10 mouse cellular contexts compared by ENCODE assay signal in the genomic region with DNA sequence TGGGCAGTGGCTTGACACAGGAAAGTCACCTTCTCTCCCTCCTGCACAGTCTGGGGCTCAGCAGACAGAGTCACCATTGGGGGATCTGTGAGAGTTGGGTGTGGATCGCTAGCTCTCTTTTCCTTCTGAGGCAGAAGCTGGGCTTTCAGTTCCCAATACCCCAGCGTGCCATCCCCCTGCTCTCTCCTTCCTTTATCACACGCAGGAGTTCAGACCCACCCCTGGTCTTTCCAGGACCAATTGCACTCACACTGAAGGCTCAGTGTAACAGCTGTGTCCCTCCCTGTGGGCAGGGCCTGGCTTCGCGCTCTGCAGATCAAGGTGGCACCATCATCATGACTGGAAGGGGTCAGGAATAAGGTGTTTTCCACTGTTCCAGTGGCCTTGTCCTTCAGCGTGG. TPM values are rescaled to one million over a fixed set of nuclear protein-coding genes. Genes with fewer than 3 reads are reported as not detected.
DNase-seq lines count a peak whose midpoint lies in the region; ATAC-seq and TF ChIP-seq lines count a peak whose summit lies in the region.
"Had no signal": no experiment of that assay in that cellular context is flagged by ENCODE, and none has a peak within 500 bp of the region (broad histone marks: within the 10 kb centered on the region; RNA-seq: fewer than 3 reads in every experiment).

No protein-coding gene starts in this region.

- no peak overlapping the region for H3K9ac ChIP-seq in midbrain, embryonic 13.5 days (replicated peaks)
- H3K9ac ChIP-seq in midbrain, postnatal 0 days (replicated peaks; ENCODE audit: low read length, poor library complexity, severe bottlenecking), result no peak overlapping the region
- H3K9ac ChIP-seq in hindbrain, embryonic 11.5 days (ENCODE audit: low read depth, low read length), result no peak overlapping the region
- no peak overlapping the region for H3K9ac ChIP-seq in liver, embryonic 15.5 days
- no peak overlapping the region for H3K9ac ChIP-seq in stomach, postnatal 0 days (ENCODE audit: low read length)
- H3K9ac ChIP-seq: forebrain, embryonic 13.5 days had no signal

- no peak overlapping the region for H3K4me3 ChIP-seq in midbrain, embryonic 13.5 days (replicated peaks)
- H3K4me3 ChIP-seq in midbrain, postnatal 0 days (ENCODE audit: low read depth, low read length), result no peak overlapping the region
- H3K4me3 ChIP-seq in hindbrain, embryonic 11.5 days (ENCODE audit: low read depth, low read length), result peak overlapping the region; percentile 35
- 0 out of 2 replicates have a peak overlapping the region, but pooled peaks have one; percentile 5 for H3K4me3 ChIP-seq in liver, embryonic 15.5 days (replicated peaks)
- H3K4me3 ChIP-seq in stomach, postnatal 0 days (ENCODE audit: low read depth, low read length), result no peak overlapping the region
- H3K4me3 ChIP-seq: forebrain, embryonic 13.5 days had no signal

- H3K4me1 ChIP-seq in midbrain, embryonic 13.5 days (replicated peaks), result peaks cover 35% of the 10 kb centered on the region
- peaks cover 8% of the 10 kb centered on the region; the same call in 1 of the 2 replicates for H3K4me1 ChIP-seq in midbrain, postnatal 0 days (ENCODE audit: insufficient read depth, low read length)
- H3K4me1 ChIP-seq in hindbrain, embryonic 11.5 days (replicated peaks; ENCODE audit: control insufficient read depth, insufficient read depth, low read length), result peaks cover 12% of the 10 kb centered on the region
- peaks cover 9% of the 10 kb centered on the region for H3K4me1 ChIP-seq in liver, embryonic 15.5 days (replicated peaks)
- H3K4me1 ChIP-seq in stomach, postnatal 0 days (replicated peaks; ENCODE audit: control insufficient read depth, insufficient read depth), result 0 out of 2 replicates have a peak, but pooled peaks cover 2% of the 10 kb centered on the region

- ATAC-seq in midbrain, embryonic 13.5 days, result no peak
- no peak for ATAC-seq in midbrain, postnatal 0 days (ENCODE audit: low FRiP score)
- ATAC-seq in hindbrain, embryonic 11.5 days (ENCODE audit: low FRiP score), result no peak
- ATAC-seq in liver, embryonic 15.5 days (ENCODE audit: insufficient read depth), result no peak
- no peak for ATAC-seq in stomach, postnatal 0 days (ENCODE audit: low FRiP score, low TSS enrichment)
- ATAC-seq: forebrain, embryonic 13.5 days; Patski had no signal

- WGBS in midbrain, embryonic 13.5 days, result 14% methylated on average over 6 of the region's 6 CpGs
- WGBS in midbrain, postnatal 0 days, result 14% methylated on average over 6 of the region's 6 CpGs
- WGBS in hindbrain, embryonic 11.5 days, result 9% methylated on average over 6 of the region's 6 CpGs
- WGBS in liver, embryonic 15.5 days (ENCODE audit: insufficient replicate concordance), result 12% methylated on average over 6 of the region's 6 CpGs
- WGBS in stomach, postnatal 0 days, result 13% methylated on average over 6 of the region's 6 CpGs

- DNase-seq in midbrain, postnatal 0 days (ENCODE audit: low spot score), result no peak
- no peak for DNase-seq in hindbrain, embryonic 11.5 days (ENCODE audit: low spot score)
- no peak for DNase-seq in stomach, postnatal 0 days (ENCODE audit: low spot score)
- DNase-seq in natural killer cell, adult 2 months (ENCODE audit: low spot score in 2 of 2), result no peak
- DNase-seq in spleen, adult 18-20 months, result no peak

- peak overlapping the region; percentile 22; the same call in 1 of the 2 replicates for H3K4me2 ChIP-seq in midbrain, embryonic 13.5 days (replicated peaks)
- no peak overlapping the region for H3K4me2 ChIP-seq in midbrain, postnatal 0 days (ENCODE audit: low read depth, low read length, poor library complexity, severe bottlenecking)
- H3K4me2 ChIP-seq in hindbrain, embryonic 11.5 days (replicated peaks; ENCODE audit: low read depth, low read length), result peak overlapping the region; percentile 35
- peak overlapping the region; percentile 45; the same call in 1 of the 2 replicates for H3K4me2 ChIP-seq in liver, embryonic 15.5 days
- 0 out of 2 replicates have a peak overlapping the region, but pooled peaks have one; percentile 11 for H3K4me2 ChIP-seq in stomach, postnatal 0 days (replicated peaks; ENCODE audit: low read depth)

- no peaks in the 10 kb centered on the region for H3K36me3 ChIP-seq in midbrain, embryonic 13.5 days
- H3K36me3 ChIP-seq in midbrain, postnatal 0 days (ENCODE audit: insufficient read depth, low read length), result no peaks in the 10 kb centered on the region
- no peaks in the 10 kb centered on the region for H3K36me3 ChIP-seq in hindbrain, embryonic 11.5 days (ENCODE audit: control insufficient read depth, insufficient read depth, low read length)
- no peaks in the 10 kb centered on the region for H3K36me3 ChIP-seq in liver, embryonic 15.5 days (replicated peaks)
- no peaks in the 10 kb centered on the region for H3K36me3 ChIP-seq in stomach, postnatal 0 days (ENCODE audit: control insufficient read depth, insufficient read depth, low read length)

- no peak for TF ChIP-seq CTCF in midbrain, postnatal 0 days (IDR thresholded peaks at IDR 0.05)
- no peak for TF ChIP-seq CTCF in stomach, postnatal 0 days (IDR thresholded peaks at IDR 0.05; ENCODE audit: low read depth)

- no peak for TF ChIP-seq EP300 in stomach, postnatal 0 days (optimal IDR thresholded peaks at IDR 0.05)

- no peaks in the 10 kb centered on the region for H3K9me3 ChIP-seq in midbrain, embryonic 13.5 days
- H3K9me3 ChIP-seq in midbrain, postnatal 0 days (ENCODE audit: low read length), result no peaks in the 10 kb centered on the region
- no peaks in the 10 kb centered on the region for H3K9me3 ChIP-seq in hindbrain, embryonic 11.5 days (ENCODE audit: control insufficient read depth, low read length)
- no peaks in the 10 kb centered on the region for H3K9me3 ChIP-seq in liver, embryonic 15.5 days (replicated peaks)
- no peaks in the 10 kb centered on the region for H3K9me3 ChIP-seq in stomach, postnatal 0 days (ENCODE audit: control insufficient read depth, low read length)
- H3K9me3 ChIP-seq: forebrain, embryonic 13.5 days had no signal

- peaks cover 82% of the 10 kb centered on the region for H3K27me3 ChIP-seq in midbrain, embryonic 13.5 days
- H3K27me3 ChIP-seq in midbrain, postnatal 0 days (ENCODE audit: insufficient read depth, low read length), result peaks cover 48% of the 10 kb centered on the region
- H3K27me3 ChIP-seq in hindbrain, embryonic 11.5 days (ENCODE audit: control insufficient read depth, insufficient read depth, low read length), result peaks cover 69% of the 10 kb centered on the region
- H3K27me3 ChIP-seq in liver, embryonic 15.5 days, result peaks cover 72% of the 10 kb centered on the region
- peaks cover 18% of the 10 kb centered on the region for H3K27me3 ChIP-seq in stomach, postnatal 0 days (ENCODE audit: control insufficient read depth, insufficient read depth, low read length)

- H3K27ac ChIP-seq in midbrain, embryonic 13.5 days, result no peak overlapping the region
- no peak overlapping the region for H3K27ac ChIP-seq in midbrain, postnatal 0 days (ENCODE audit: low read depth, low read length)
- no peak overlapping the region for H3K27ac ChIP-seq in hindbrain, embryonic 11.5 days (ENCODE audit: low read depth, low read length)
- no peak overlapping the region for H3K27ac ChIP-seq in liver, embryonic 15.5 days (replicated peaks)
- no peak overlapping the region for H3K27ac ChIP-seq in stomach, postnatal 0 days (replicated peaks)
- H3K27ac ChIP-seq: forebrain, embryonic 13.5 days had no signal

RNA-seq across cellular contexts. Expression of a gene that starts 3.2 kb away (rescaled TPM):
- 3.1 and 3.6 TPM in 2 replicates for polyA plus RNA-seq in midbrain, embryonic 13.5 days (2015; fragmentation: Nextera tagmentation; extraction: Ambion mirVana)
- total RNA-seq in midbrain, postnatal 0 days (2014; rRNA removed), result 0.99 and 4.9 TPM in 2 replicates
- polyA plus RNA-seq in midbrain, postnatal 0 days (2015; fragmentation: Nextera tagmentation; extraction: Ambion mirVana), result 0.32 and 0.43 TPM in 2 replicates
- polyA plus RNA-seq in hindbrain, embryonic 11.5 days (2014; fragmentation: Nextera tagmentation; extraction: Ambion mirVana), result 18.6 and 25.8 TPM in 2 replicates
- 0.03 and 0.37 TPM in 2 replicates for polyA plus RNA-seq in liver, embryonic 15.5 days (2015; fragmentation: Nextera tagmentation; extraction: Ambion mirVana)
- 0.18 TPM in 2 replicates for polyA plus RNA-seq in stomach, postnatal 0 days (2015; fragmentation: Nextera tagmentation; extraction: Ambion mirVana)
- polyA plus RNA-seq: gonadal fat pad, adult 2 months; Patski had no signal

RNA-seq across cellular contexts. Expression of a gene that starts 3.9 kb away (rescaled TPM):
- polyA plus RNA-seq in midbrain, embryonic 13.5 days (2015; fragmentation: Nextera tagmentation; extraction: Ambion mirVana), result 0.78 and 0.94 TPM in 2 replicates
- 0.33 TPM in 1 of 2 replicates, not detected in the other for total RNA-seq in midbrain, postnatal 0 days (2014; rRNA removed)
- 0.11 TPM in 1 of 2 replicates, not detected in the other for polyA plus RNA-seq in midbrain, postnatal 0 days (2015; fragmentation: Nextera tagmentation; extraction: Ambion mirVana)
- 3.3 and 4.5 TPM in 2 replicates for polyA plus RNA-seq in hindbrain, embryonic 11.5 days (2014; fragmentation: Nextera tagmentation; extraction: Ambion mirVana)
- 0.10 TPM in 1 of 2 replicates, not detected in the other for polyA plus RNA-seq in liver, embryonic 15.5 days (2015; fragmentation: Nextera tagmentation; extraction: Ambion mirVana)
- 0.16 and 0.25 TPM in 2 replicates for polyA plus RNA-seq in stomach, postnatal 0 days (2015; fragmentation: Nextera tagmentation; extraction: Ambion mirVana)
- polyA plus RNA-seq: gonadal fat pad, adult 2 months; Patski had no signal

RNA-seq across cellular contexts. Expression of a gene that starts 8.9 kb away (rescaled TPM):
- polyA plus RNA-seq in midbrain, embryonic 13.5 days (2015; fragmentation: Nextera tagmentation; extraction: Ambion mirVana), result 521 and 559 TPM in 2 replicates
- total RNA-seq in midbrain, postnatal 0 days (2014; rRNA removed), result 923 and 924 TPM in 2 replicates
- polyA plus RNA-seq in midbrain, postnatal 0 days (2015; fragmentation: Nextera tagmentation; extraction: Ambion mirVana), result 811 and 814 TPM in 2 replicates
- 165 and 169 TPM in 2 replicates for polyA plus RNA-seq in hindbrain, embryonic 11.5 days (2014; fragmentation: Nextera tagmentation; extraction: Ambion mirVana)
- polyA plus RNA-seq in liver, embryonic 15.5 days (2015; fragmentation: Nextera tagmentation; extraction: Ambion mirVana), result 5.3 and 6.2 TPM in 2 replicates
- polyA plus RNA-seq in stomach, postnatal 0 days (2015; fragmentation: Nextera tagmentation; extraction: Ambion mirVana), result 21.7 and 24.1 TPM in 2 replicates

RNA-seq across cellular contexts. Expression of a gene that starts 32.7 kb away (rescaled TPM):
- polyA plus RNA-seq in midbrain, embryonic 13.5 days (2015; fragmentation: Nextera tagmentation; extraction: Ambion mirVana), result 1.2 and 1.3 TPM in 2 replicates
- total RNA-seq in midbrain, postnatal 0 days (2014; rRNA removed), result 2.1 and 2.2 TPM in 2 replicates
- 2.2 and 2.8 TPM in 2 replicates for polyA plus RNA-seq in midbrain, postnatal 0 days (2015; fragmentation: Nextera tagmentation; extraction: Ambion mirVana)
- 1.5 and 1.8 TPM in 2 replicates for polyA plus RNA-seq in hindbrain, embryonic 11.5 days (2014; fragmentation: Nextera tagmentation; extraction: Ambion mirVana)
- 1.6 and 1.8 TPM in 2 replicates for polyA plus RNA-seq in liver, embryonic 15.5 days (2015; fragmentation: Nextera tagmentation; extraction: Ambion mirVana)
- 1.1 TPM in 2 replicates for polyA plus RNA-seq in stomach, postnatal 0 days (2015; fragmentation: Nextera tagmentation; extraction: Ambion mirVana)

RNA-seq across cellular contexts. Expression of a gene that starts 34.6 kb away (rescaled TPM):
- 0.54 TPM in 1 of 2 replicates, not detected in the other for polyA plus RNA-seq in midbrain, embryonic 13.5 days (2015; fragmentation: Nextera tagmentation; extraction: Ambion mirVana)
- total RNA-seq in midbrain, postnatal 0 days (2014; rRNA removed), result not detected in 2 replicates
- 0.54 and 0.76 TPM in 2 replicates for polyA plus RNA-seq in midbrain, postnatal 0 days (2015; fragmentation: Nextera tagmentation; extraction: Ambion mirVana)
- 0.39 and 0.62 TPM in 2 replicates for polyA plus RNA-seq in hindbrain, embryonic 11.5 days (2014; fragmentation: Nextera tagmentation; extraction: Ambion mirVana)
- 6.7 and 7.0 TPM in 2 replicates for polyA plus RNA-seq in liver, embryonic 15.5 days (2015; fragmentation: Nextera tagmentation; extraction: Ambion mirVana)
- polyA plus RNA-seq in stomach, postnatal 0 days (2015; fragmentation: Nextera tagmentation; extraction: Ambion mirVana), result 3.2 and 3.7 TPM in 2 replicates
- polyA plus RNA-seq: Patski had no signal

Comparison
In these comparisons a context has a peak if more than half of its experiments do, and no peak if none do; other contexts are left out.
1. H3K4me3 ChIP-seq: peak in hindbrain, embryonic 11.5 days (single experiment) and liver, embryonic 15.5 days (single experiment); none in midbrain, embryonic 13.5 days (single experiment), midbrain, postnatal 0 days (single experiment) and stomach, postnatal 0 days (single experiment).